Mouse (Mus musculus) olfactory bulb, adult 2 months (tissue): ENCODE measurements around the gene Gm4969.

ENCODE experiments used
- CTCF ChIP-seq: fragments of 200-500 bp; IDR thresholded peaks from 2 replicates; pipeline ENCODE4 v1.5.1; 2012; ENCODE audit warnings: low read depth, mild to moderate bottlenecking, low read length, moderate library complexity; ENCODE audit not compliant: insufficient read depth
- POLR2A ChIP-seq: fragments of 200-500 bp; IDR thresholded peaks from 2 replicates; pipeline ENCODE4 v1.6.1; 2012; ENCODE audit warnings: mild to moderate bottlenecking, low read depth, low read length, moderate library complexity; ENCODE audit not compliant: insufficient read depth

DNA sequence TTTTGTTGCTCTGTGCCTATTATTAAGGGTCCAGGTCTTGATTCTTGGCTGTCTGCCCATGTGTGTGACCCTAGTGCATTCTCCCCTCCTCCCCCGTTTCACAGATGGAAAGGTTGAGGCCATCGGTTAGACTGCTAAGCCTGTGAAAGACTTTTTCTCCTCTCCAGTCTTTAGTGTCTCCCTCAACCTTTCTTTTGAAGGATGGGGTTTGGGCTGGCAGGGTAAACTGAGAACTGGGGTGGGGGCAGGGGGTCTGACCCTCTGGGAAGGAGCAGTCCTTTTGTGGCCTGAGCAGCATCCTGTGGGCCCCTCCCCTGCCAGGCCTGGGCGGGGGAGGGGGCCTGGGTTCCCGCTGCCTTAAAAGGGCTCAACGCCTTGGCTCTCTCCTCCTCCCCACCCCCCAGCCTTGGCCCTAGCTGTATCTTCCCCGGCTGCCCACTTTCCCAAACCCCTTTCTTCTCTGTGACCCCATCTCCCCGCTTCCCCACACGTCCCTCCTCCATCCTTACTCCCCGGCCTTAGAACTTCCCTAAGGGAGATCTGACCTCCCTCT, 33.2 kb downstream of the Gm4969 start:
- no peak for TF ChIP-seq POLR2A
- no peak for TF ChIP-seq CTCF
